Mouse (Mus musculus): ENCODE data around the gene Ccdc182.

Ccdc182 gene

GRCm38 (mm10) chr11:88328813-88329595, 35.1 kb downstream of the Ccdc182 start:
- DNase-seq (ENCODE audit: low spot score) = peak; percentile 67

GRCm38 (mm10) chr11:88330799-88331198, 36.9 kb downstream of the Ccdc182 start:
- peak; percentile 83 for DNase-seq (ENCODE audit: low spot score)

- DNase-seq (ENCODE audit: low spot score) = no peak
Observed at GRCm38 (mm10) chr11:88331722-88332121, 37.9 kb downstream of the Ccdc182 start.

- no peak for DNase-seq (ENCODE audit: low spot score)
Observed at GRCm38 (mm10) chr11:88332309-88332934, 38.6 kb downstream of the Ccdc182 start.

- DNase-seq (ENCODE audit: low spot score) = no peak
Observed at GRCm38 (mm10) chr11:88334893-88335292, 41.0 kb downstream of the Ccdc182 start.

- DNase-seq (ENCODE audit: low spot score) = no peak
Observed at GRCm38 (mm10) chr11:88337926-88338325, 44.1 kb downstream of the Ccdc182 start.
